Mouse (Mus musculus) left cerebral cortex, adult 2 months (tissue): ENCODE measurements around the gene Gpx1. TPM values are rescaled to one million over a fixed set of nuclear protein-coding genes. Genes with fewer than 3 reads are reported as not detected.

Source experiments
- DNase-seq, 2 experiments: peaks; one replicate each; pipeline ENCODE4 v3.0.0; 2021 to 2022; ENCODE audit warnings: low spot score in 2 of 2, mixed read lengths in 1 of 2; ENCODE audit errors: extremely low spot score in 1 of 2
- H3K27ac ChIP-seq: fragments of 200-600 bp; 2 replicates; pipeline ENCODE4 v1.8.1; 2022
- H3K4me3 ChIP-seq: fragments of 200-600 bp; 2 replicates; pipeline ENCODE4 v1.8.1; 2022
- CTCF ChIP-seq: fragments of 200-600 bp; IDR thresholded peaks from 2 replicates; pipeline ENCODE4 v1.8.1; 2022; ENCODE audit warnings: antibody characterized with exemption, mild to moderate bottlenecking, moderate library complexity
- intact Hi-C: fragments of 180-260 bp; cut with DNase I; formaldehyde crosslinking; loops from one replicate; pipeline ENCODE4 v1.15.1; 2025
- total RNA-seq, 2 experiments: library from RNA; stranded (reverse); gene quantifications; 2 replicates each; pipeline ENCODE4 v1.2.3; 2021

The Gpx1 gene
- total RNA-seq, 2 experiments from 2014 or later: 90.0 to 94.1 TPM

DNA sequence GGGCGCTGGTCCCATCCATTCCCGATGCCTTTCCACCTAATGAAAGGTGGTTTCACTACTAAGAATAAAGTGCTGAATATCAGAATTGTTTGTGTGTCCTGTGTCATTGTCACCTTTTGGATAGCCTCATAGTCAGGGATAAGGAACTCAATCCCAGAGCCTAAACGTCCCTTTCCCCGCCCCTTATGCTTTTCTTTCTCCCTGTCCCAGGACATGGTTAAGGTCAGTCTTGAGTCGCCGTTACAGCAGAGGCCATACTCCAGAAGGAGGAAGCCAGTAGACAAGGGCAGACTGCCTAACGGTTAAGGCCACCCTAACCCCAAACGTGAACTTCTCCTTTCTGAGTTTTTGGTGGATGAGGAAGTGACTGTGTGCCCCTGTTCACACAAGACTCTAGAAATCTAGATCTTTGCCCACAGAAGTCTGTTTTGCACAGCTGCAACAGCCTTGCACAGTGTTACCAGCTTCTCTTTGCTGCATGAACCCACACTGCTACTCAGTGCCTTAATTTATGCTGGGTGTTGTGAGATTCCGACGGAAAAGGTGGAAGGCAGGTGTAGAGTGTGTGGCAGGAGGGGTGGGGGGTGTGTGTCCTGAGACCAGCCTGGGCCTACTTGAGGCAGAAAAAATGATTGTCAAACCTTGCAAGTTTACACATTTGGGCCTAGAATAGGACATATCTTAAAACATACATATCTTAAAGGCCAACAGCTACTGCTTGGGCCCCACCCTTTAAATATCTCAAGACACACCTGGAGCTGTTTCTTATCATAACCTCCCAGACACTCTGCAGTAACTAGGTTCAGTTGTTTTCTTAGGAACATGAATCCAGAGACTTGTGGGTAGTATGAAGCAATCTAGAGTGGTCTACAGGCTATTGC lies 1.8 kb downstream of the Gpx1 start:
- peak overlapping the region; percentile 70 for H3K4me3 ChIP-seq
- H3K27ac ChIP-seq: peak overlapping the region; percentile 86
- intact Hi-C loops: no loop called here
- TF ChIP-seq CTCF: no peak
- DNase-seq: no peak

DNA sequence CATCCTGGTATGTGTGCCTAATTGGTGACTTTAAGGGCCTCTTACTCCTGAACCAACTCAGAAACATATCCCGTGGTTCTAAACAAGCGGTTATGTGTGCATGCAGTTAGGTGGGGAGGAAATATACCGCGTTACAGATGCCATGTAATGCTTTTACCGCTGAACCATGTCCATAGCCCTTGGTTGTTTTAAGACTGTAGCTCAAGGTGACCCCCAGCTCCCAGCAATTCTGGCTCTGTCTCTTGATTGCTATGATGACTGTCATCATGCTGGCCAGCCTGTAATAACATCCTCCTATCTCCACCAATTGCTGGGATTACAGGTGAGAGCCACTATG lies 2.4 kb downstream of the Gpx1 start:
- no peak overlapping the region; the same call in 1 of the 2 replicates for H3K27ac ChIP-seq
- TF ChIP-seq CTCF: no peak
- DNase-seq: no peak
- intact Hi-C loops: no loop called here
- no peak overlapping the region for H3K4me3 ChIP-seq

DNA sequence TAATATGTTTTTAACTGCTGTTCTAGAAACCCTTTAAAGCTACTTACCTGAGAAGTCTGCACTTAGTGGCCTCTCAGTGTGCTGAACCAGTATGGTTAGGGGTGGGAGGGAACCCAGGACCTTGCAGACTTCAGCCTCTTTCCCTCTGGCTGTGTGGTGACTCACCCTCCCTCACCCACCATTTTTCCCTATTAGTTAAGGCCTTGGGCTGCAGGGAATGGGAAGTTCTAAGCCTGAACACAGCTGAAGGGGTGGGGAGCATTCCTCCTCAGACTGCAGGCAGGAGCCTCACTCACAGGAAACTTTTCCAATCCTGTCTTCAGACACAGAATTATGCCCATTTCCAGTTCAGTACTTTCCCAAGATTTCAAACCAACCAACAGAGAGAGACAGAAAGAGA lies 3.1 kb downstream of the Gpx1 start:
- Histone ChIP-seq H3K4me3 (no peak overlapping the region), H3K27ac (peak overlapping the region; percentile 73; the same call in 1 of the 2 replicates)
- intact Hi-C loops: no loop called here
- no peak for TF ChIP-seq CTCF
- DNase-seq: no peak

DNA sequence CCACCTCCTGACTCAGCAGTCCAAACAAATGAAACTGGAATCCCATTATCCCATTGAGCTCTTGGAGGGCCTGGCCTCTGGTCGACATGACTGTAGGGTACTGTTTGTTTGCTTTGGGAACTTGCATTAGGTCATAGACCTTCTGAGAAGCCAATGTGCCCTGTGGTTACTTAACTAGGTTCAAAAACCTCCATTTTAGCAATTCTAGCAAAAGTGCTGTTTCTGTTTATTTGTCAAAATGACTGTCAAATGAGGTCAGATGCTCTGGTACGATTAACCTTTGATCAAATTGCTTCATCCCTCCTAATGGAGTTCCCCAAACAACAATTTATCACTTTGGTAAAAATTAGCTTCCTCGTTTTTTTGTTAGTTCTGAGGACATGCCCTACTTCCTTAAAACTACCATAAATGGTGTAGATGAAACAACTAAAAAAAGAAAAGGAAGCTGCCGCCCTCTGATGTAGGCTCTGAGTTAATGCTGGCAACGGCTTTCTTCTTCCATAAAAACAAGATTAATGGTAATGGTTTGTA lies 3.7 kb downstream of the Gpx1 start:
- no peak for DNase-seq
- H3K4me3 ChIP-seq: no peak overlapping the region
- peak overlapping the region; percentile 73 for H3K27ac ChIP-seq
- TF ChIP-seq CTCF: no peak; the same call in 1 of the 2 replicates
- intact Hi-C loops: no loop called here

DNA sequence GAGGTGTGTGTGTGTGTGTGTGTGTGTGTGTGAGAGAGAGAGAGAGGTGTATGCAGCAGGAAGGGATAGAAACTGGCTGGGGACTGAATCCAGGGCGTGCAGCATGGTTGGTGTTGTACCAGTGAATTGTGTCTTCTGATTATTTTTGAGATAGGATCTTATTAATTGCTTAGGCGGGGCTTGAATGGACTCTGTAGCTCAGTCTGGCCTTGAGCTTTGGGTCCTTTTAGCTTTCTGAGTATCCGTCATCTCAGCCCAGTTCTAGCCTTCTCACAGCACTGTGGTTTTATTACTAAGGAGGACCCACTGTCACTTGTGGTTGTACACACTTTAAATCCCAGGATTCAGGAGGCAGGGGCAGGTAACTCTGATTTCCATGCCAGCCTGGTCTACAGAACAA lies 4.6 kb downstream of the Gpx1 start:
- Histone ChIP-seq H3K4me3 (no peak overlapping the region), H3K27ac (no peak overlapping the region)
- intact Hi-C loops: no loop called here
- DNase-seq: no peak
- no peak for TF ChIP-seq CTCF

DNA sequence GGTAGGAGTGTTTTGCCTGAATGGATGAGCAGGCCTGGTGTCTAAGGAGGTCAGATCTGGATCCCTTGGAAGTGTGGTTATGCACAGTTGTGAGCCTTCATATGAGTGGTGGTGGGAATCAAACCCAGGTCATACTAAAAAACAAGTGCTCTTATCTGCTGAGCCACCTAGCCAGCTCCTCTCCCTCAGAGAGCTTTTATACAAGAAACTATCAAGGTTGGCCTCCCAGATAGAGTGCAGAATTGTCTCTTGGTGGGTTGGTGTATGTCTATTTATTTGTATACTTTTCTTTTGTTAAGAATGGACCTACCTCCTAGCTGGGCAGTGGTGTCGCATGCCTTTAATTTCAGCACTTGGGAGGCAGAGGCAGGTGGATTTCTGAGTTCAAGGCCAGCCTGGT lies 5.1 kb downstream of the Gpx1 start:
- Histone ChIP-seq H3K27ac (no peak overlapping the region), H3K4me3 (no peak overlapping the region)
- intact Hi-C loops: no loop called here
- TF ChIP-seq CTCF: no peak
- no peak for DNase-seq

DNA sequence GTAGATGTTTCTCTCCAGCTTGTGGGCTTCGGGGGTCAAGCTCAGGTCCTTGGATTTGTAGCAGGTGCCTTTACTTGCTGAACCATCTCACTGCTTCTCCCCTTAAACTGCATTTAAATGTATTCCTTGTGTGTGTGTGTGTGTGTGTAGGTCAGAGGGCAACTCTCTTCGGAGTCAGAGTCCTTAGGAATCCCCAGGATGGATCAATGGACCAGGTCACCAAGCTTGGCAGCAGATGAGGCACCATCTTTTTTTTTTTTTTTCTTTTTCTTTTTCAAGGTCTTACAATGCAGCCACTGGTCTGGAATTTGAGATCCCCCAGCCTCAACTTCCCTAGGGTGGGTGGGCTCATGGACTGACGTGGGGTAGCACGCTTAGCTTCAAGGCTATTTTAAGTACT lies 5.8 kb downstream of the Gpx1 start:
- intact Hi-C loops: no loop called here
- no peak for DNase-seq
- no peak overlapping the region for H3K27ac ChIP-seq
- TF ChIP-seq CTCF: no peak
- H3K4me3 ChIP-seq: no peak overlapping the region

DNA sequence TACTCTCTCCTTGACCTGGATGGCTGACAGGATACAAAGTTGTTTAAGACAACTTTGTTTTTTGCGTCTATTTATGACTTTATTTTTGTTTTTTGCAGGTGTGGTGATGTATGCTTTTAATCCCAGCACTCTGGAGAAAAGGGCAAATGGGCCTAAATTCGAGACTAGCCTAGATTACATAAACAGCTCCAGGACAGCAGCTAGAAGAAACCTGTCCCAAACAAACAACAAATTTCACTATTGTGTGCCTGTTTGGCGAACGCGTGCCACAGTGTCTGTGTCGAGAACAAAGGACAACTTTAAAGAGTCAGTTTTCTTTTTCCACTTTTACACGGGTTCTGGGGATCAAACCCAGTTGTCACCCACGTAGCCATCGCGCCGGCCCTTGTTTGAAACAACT lies 8.3 kb downstream of the Gpx1 start:
- TF ChIP-seq CTCF: no peak
- no peak for DNase-seq
- peak overlapping the region; percentile 99 for H3K27ac ChIP-seq
- intact Hi-C loops: loop anchor here (1.0 kb wide), 1 partner anchor 41 kb away; the partner anchor contains the start of genes Rhoa and Tcta
- peak overlapping the region; percentile 76 for H3K4me3 ChIP-seq

DNA sequence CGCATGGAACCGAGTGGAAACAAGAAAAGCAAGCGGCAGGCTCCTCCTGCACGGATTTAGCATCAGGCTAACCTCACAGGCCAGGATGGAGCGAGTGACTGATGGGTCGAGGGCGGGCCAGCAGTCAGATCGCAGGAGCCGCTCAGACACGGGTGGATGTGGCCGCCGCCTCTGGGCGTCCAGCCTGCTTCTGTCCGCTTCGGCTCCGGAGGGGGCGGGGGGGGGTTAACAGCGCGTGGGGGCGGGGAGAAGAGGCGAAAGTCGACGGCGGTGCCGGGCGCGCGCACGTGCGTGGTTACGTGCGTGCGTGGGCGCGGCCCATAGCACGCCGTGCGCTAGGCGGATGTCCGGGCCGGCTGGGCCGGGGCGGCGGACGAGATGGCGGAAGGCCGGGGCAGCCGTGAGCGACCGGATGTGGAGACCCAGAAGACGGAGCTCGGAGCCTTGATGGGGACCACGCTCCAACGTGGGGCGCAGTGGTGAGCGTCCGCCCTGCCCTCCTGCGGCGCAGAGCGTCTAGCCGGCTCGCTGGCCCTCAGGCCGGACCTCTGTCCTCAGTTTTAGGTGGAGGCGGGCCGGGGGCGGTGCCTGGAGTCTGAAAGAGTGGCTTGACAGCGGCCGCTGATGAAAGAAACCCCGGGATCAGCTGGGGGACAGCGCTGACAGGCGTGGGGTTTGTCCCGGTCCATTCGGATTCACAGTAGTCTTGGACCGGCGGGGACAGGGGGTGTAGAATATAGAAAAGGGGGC lies 9.0 kb downstream of the Gpx1 start, which contains the start of gene Usp4:
Gene Usp4, plus strand, starts transcription at position 314 of the 750 bp plus-strand sequence.
- Histone ChIP-seq H3K27ac (peak within 1 kb of the TSS; percentile 99), H3K4me3 (peak within 1 kb of the TSS; percentile 76)
- no peak for TF ChIP-seq CTCF
- intact Hi-C loops: loop anchor here (1.0 kb wide), 1 partner anchor 41 kb away; the partner anchor contains the start of genes Rhoa and Tcta
- DNase-seq: peak; percentile 84 to 87

DNA sequence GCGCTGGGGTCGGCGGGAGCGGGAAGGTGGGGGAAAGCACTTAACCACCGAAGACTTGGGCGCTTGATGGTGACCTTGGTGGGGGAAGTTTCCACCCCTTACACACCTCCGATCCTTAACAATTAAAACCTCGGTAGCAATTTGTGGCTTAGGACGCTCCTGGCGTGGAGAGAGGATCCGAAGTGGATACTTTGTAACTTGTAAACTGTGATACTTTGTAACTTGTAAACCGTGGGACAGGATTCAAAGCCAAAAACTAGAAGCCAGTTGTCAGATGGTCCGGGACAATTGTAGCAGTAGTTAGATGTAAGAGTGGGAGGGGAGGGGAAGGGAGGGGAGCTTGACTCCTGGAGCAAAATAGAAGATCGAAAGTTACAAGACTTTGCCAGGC lies 9.6 kb downstream of the Gpx1 start:
- H3K27ac ChIP-seq: peak overlapping the region; percentile 99
- DNase-seq: no peak
- no peak for TF ChIP-seq CTCF
- H3K4me3 ChIP-seq: peak overlapping the region; percentile 76
- intact Hi-C loops: no loop called here

DNA sequence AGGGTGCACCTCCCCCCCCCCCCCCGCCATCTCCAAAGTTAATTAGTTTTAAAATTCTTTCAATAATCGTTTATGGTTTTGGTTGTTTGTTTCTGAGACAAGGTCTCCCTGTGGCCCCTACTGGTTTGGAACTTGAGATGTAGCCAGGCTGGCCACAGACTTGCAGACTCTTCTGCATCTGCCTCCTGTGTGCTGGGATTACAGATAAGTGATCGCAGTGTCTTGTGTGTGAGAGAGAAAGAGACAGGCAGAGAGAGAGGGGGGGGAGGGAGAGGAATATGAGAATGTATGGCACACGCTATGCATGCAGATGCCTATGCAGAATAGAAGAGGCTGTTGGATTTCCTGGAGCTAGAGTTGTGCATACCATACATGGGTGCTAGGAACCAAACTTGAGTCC lies 11.0 kb downstream of the Gpx1 start:
- no peak for DNase-seq
- intact Hi-C loops: no loop called here
- no peak for TF ChIP-seq CTCF
- H3K27ac ChIP-seq: no peak overlapping the region
- H3K4me3 ChIP-seq: no peak overlapping the region

DNA sequence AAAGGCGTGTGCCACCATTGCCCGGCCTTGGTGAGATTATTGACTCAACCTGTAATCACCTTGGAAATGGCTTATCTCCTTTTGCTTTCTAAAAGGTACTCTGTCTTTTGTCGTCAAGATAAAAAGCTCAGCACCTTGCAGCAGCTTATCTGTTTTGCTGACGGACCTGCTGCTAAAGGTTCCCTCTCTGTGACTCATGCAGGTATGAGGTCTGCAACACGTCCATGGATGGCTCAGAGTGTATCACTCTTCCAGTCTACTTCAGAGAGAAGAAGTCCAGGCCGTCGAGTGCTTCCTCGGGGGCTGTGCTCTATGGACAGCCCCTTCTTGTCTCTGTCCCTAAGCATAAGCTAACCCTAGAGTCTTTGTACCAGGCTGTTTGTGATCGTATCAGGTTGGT lies 39.5 kb downstream of the Gpx1 start:
- intact Hi-C loops: no loop called here
- no peak for TF ChIP-seq CTCF
- Histone ChIP-seq H3K4me3 (no peak overlapping the region), H3K27ac (no peak overlapping the region)
- no peak for DNase-seq
